Mouse (Mus musculus) limb, embryonic 15.5 days (tissue): ENCODE measurements around the gene Klhl29. TPM values are rescaled to one million over a fixed set of nuclear protein-coding genes. Genes with fewer than 3 reads are reported as not detected.

ENCODE experiments used
- ATAC-seq: fragments of 200-750 bp; cut with Nextera tagmentation; 2 replicates; pipeline ENCODE4 v1.8.0; 2017; ENCODE audit warnings: low read depth, moderate TSS enrichment; ENCODE audit not compliant: insufficient number of reproducible peaks, low FRiP score, low TSS enrichment
- H3K27ac ChIP-seq: fragments of 300-500 bp; sonication (generic); 2 replicates; pipeline ENCODE4 v1.5.1; 2015; ENCODE audit warnings: moderate library complexity, mild to moderate bottlenecking, inconsistent platforms
- H3K27me3 ChIP-seq: fragments of 300-500 bp; sonication (generic); 2 replicates; pipeline ENCODE4 v1.6.1; 2015; ENCODE audit warnings: inconsistent platforms
- H3K36me3 ChIP-seq: fragments of 300-500 bp; sonication (generic); 2 replicates; pipeline ENCODE4 v1.6.1; 2015; ENCODE audit warnings: inconsistent platforms
- H3K4me1 ChIP-seq: fragments of 300-500 bp; sonication (generic); 2 replicates; pipeline ENCODE4 v1.6.1; 2015; ENCODE audit warnings: inconsistent platforms
- H3K4me2 ChIP-seq: fragments of 300-500 bp; sonication (generic); 2 replicates; pipeline ENCODE4 v1.6.1; 2015; ENCODE audit warnings: mild to moderate bottlenecking, inconsistent platforms
- H3K4me3 ChIP-seq: fragments of 300-500 bp; sonication (generic); 2 replicates; pipeline ENCODE4 v1.5.1; 2015; ENCODE audit warnings: mild to moderate bottlenecking, inconsistent platforms
- H3K9ac ChIP-seq: fragments of 300-500 bp; sonication (generic); 2 replicates; pipeline ENCODE4 v1.6.1; 2015; ENCODE audit warnings: inconsistent platforms
- H3K9me3 ChIP-seq: fragments of 300-500 bp; sonication (generic); 2 replicates; pipeline ENCODE4 v1.6.1; 2016; ENCODE audit warnings: inconsistent platforms
- WGBS: fragments of 180-500 bp; shearing (Covaris S2); methylation state at CpG from one replicate; pipeline ENCODE4 v1.1.7; 2015; 5-methylcytosine and 5-hydroxymethylcytosine counted together
- polyA plus RNA-seq: library from polyadenylated mRNA; unstranded; fragments of >200 nt; fragmentation: Nextera tagmentation; extraction: Ambion mirVana; gene quantifications from 2 replicates; pipeline ENCODE4 v1.2.1, GENCODE M21; 2015

Klhl29 gene
- polyA plus RNA-seq, 1 experiment from 2014 or later: 2.2 TPM

- Histone ChIP-seq H3K4me1 (peaks cover 30% of the 10 kb centered on the region), H3K27me3 (no peaks in the 10 kb centered on the region), H3K4me3 (no peak overlapping the region), H3K36me3 (no peaks in the 10 kb centered on the region), H3K4me2 (no peak overlapping the region), H3K27ac (no peak overlapping the region), H3K9me3 (no peaks in the 10 kb centered on the region), H3K9ac (no peak overlapping the region)
- ATAC-seq: no peak
- WGBS: 88% methylated on average over 8 of the region's 8 CpGs
Measured at GRCm38 (mm10) chr12:5222439-5223202, 152.9 kb downstream of the Klhl29 start.

DNA sequence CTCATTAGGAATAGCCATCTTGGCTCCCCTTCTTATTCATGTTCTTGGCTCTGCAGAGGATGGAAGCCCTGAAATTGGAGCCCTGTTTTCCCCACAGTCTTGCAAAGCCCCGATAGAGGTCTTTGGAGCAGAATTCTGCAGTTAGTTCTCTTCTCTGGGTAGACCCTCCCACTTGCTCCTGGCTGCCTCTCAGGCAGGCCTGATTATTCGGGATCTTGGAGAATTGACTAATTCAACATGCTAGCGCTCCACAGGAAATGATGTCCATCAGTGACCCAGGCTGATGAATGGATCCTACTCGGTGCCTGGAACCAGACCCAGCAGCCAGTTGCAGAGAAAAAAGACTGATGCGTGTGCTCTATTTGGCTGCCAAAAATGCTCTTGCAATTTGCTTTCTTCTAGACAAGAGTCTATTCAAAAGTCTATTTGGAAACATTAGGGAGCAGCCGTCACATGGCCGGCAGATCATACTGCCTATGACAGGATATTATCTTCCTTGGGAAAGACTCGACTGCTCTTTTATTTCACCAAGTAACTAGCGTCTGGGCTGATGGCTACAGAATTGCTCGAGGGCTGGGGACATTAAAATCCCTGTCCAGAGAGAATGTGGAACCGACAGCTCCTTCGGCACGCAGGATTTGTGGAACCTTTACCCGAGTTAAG is 155.4 kb downstream of the Klhl29 start:
- H3K4me2 ChIP-seq: no peak overlapping the region
- H3K4me1 ChIP-seq: peaks cover 30% of the 10 kb centered on the region
- peak overlapping the region; percentile 28; the same call in 1 of the 2 replicates for H3K27ac ChIP-seq
- H3K27me3 ChIP-seq: no peaks in the 10 kb centered on the region
- no peak overlapping the region for H3K4me3 ChIP-seq
- 42% methylated on average over 14 of the region's 14 CpGs for WGBS
- no peaks in the 10 kb centered on the region for H3K36me3 ChIP-seq
- 0 out of 2 replicates have a peak, but pooled peaks have one; percentile 44 for ATAC-seq
- no peak overlapping the region for H3K9ac ChIP-seq
- H3K9me3 ChIP-seq: no peaks in the 10 kb centered on the region

- no peaks in the 10 kb centered on the region for H3K9me3 ChIP-seq
- no peak overlapping the region for H3K9ac ChIP-seq
- H3K4me1 ChIP-seq: peaks cover 56% of the 10 kb centered on the region
- no peak overlapping the region for H3K27ac ChIP-seq
- H3K4me2 ChIP-seq: no peak overlapping the region
- no peaks in the 10 kb centered on the region for H3K27me3 ChIP-seq
- no peak for ATAC-seq
- H3K4me3 ChIP-seq: no peak overlapping the region
- 54% methylated on average over 15 of the region's 15 CpGs for WGBS
- no peaks in the 10 kb centered on the region for H3K36me3 ChIP-seq
Measured at GRCm38 (mm10) chr12:5215836-5216747, 159.4 kb downstream of the Klhl29 start.

- H3K27ac ChIP-seq: peak overlapping the region; percentile 72; the same call in 1 of the 2 replicates
- WGBS: 70% methylated on average over 9 of the region's 9 CpGs
- no peak overlapping the region for H3K9ac ChIP-seq
Measured at GRCm38 (mm10) chr12:5214266-5214665, 161.2 kb downstream of the Klhl29 start.

DNA sequence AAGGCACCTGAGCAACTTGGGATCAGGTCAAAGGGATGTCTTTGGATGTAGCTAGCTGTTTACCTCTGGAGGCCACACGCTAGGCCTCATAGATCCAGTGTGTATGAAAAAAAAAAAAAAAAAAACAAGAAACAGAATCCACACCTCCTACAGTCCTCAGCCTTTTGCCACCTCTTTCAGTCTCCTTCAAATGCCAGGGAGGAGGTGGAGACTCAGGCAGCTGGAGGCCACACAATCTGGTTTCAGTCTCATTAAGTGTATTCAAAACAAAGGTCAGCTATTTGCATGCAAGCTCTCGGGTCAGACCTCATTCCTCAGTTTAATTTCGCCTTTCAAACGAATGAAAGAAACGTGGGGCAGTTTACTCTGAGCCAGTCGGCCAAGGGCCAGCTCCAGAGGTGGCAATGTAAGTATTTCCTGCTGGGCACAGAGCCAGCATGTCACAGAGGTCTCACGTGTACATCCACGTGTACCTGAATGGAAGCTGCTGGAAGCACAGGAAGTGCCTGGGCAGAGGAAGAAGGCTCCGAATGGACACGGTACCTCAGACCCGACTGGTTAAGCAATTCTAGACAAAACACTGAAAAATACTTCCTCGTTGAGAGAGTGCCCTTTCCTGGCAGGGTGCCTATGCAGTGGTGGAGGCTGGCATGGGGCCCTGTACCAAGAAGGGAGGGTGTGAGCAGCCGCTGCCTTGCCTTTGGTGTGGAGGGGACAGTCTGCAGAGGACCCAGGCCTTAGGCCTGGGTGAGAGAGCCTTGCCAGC is 162.0 kb downstream of the Klhl29 start:
- WGBS: 21% methylated on average over 13 of the region's 13 CpGs
- peak; percentile 52 for ATAC-seq

More at GRCm38 (mm10) chr12:5214266-5214665, 161.2 kb downstream of the Klhl29 start:
- H3K4me2 ChIP-seq: no peak overlapping the region
- H3K9me3 ChIP-seq: no peaks in the 10 kb centered on the region
- no peak overlapping the region for H3K4me3 ChIP-seq
- ATAC-seq: no peak
- no peaks in the 10 kb centered on the region for H3K27me3 ChIP-seq
- H3K36me3 ChIP-seq: peaks cover 3% of the 10 kb centered on the region; the same call in 1 of the 2 replicates
- peaks cover 52% of the 10 kb centered on the region for H3K4me1 ChIP-seq

DNA sequence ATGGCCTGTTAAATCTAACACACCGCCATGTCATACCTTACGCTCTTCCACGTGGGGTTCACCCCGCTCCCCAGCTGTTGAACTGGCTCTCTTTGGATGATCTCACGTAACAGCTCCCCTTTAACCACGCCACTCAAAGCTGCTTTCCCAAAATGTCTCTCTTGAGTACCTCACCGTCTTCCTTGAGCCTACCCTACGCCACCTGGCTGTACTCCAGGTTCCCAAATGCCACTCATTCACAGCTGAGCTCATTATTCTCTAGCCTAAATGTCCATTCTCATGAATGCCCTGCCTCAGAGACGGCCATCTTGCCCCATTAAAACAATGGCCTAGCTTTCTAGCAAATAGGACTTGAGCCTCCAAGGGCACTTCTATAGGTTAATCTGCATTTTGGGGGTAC is 163.6 kb downstream of the Klhl29 start:
- H3K27ac ChIP-seq: no peak overlapping the region
- H3K4me2 ChIP-seq: no peak overlapping the region
- H3K9me3 ChIP-seq: no peaks in the 10 kb centered on the region
- H3K4me1 ChIP-seq: peaks cover 66% of the 10 kb centered on the region
- H3K27me3 ChIP-seq: no peaks in the 10 kb centered on the region
- H3K9ac ChIP-seq: no peak overlapping the region
- no peak overlapping the region for H3K4me3 ChIP-seq
- 78% methylated on average over 9 of the region's 9 CpGs for WGBS
- H3K36me3 ChIP-seq: peaks cover 10% of the 10 kb centered on the region; the same call in 1 of the 2 replicates
- no peak for ATAC-seq

More for the DNA sequence above, 162.0 kb downstream of the Klhl29 start:
- H3K4me3 ChIP-seq: no peak overlapping the region
- no peaks in the 10 kb centered on the region for H3K27me3 ChIP-seq
- peaks cover 4% of the 10 kb centered on the region; the same call in 1 of the 2 replicates for H3K36me3 ChIP-seq
- H3K9ac ChIP-seq: no peak overlapping the region
- H3K27ac ChIP-seq: peak overlapping the region; percentile 72
- H3K4me1 ChIP-seq: peaks cover 57% of the 10 kb centered on the region
- no peaks in the 10 kb centered on the region for H3K9me3 ChIP-seq
- H3K4me2 ChIP-seq: no peak overlapping the region

DNA sequence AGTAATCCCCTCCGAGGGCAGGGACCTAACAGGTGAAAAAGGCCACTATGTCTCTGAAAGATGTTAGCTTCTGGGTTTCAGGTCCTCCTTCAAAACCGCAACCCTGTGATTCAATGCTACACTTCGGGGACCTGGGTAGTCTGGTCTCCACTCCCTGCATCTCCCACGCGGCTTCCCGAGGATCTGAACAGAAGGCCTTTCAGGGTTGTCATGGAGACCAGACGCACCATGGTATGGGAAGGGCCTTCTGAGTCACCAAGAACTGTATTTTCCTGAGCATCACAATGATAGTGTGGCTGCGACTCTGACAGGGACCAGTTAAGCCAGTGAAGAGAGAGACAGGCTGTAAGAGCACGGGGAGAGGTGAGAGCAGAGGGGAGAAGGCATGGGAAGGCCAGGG is 164.7 kb downstream of the Klhl29 start:
- WGBS: 73% methylated on average over 9 of the region's 9 CpGs
- Histone ChIP-seq H3K36me3 (peaks cover 10% of the 10 kb centered on the region; the same call in 1 of the 2 replicates), H3K4me1 (peaks cover 57% of the 10 kb centered on the region), H3K27me3 (no peaks in the 10 kb centered on the region), H3K9me3 (no peaks in the 10 kb centered on the region), H3K9ac (no peak overlapping the region), H3K4me2 (no peak overlapping the region), H3K27ac (no peak overlapping the region), H3K4me3 (no peak overlapping the region)
- no peak for ATAC-seq

DNA sequence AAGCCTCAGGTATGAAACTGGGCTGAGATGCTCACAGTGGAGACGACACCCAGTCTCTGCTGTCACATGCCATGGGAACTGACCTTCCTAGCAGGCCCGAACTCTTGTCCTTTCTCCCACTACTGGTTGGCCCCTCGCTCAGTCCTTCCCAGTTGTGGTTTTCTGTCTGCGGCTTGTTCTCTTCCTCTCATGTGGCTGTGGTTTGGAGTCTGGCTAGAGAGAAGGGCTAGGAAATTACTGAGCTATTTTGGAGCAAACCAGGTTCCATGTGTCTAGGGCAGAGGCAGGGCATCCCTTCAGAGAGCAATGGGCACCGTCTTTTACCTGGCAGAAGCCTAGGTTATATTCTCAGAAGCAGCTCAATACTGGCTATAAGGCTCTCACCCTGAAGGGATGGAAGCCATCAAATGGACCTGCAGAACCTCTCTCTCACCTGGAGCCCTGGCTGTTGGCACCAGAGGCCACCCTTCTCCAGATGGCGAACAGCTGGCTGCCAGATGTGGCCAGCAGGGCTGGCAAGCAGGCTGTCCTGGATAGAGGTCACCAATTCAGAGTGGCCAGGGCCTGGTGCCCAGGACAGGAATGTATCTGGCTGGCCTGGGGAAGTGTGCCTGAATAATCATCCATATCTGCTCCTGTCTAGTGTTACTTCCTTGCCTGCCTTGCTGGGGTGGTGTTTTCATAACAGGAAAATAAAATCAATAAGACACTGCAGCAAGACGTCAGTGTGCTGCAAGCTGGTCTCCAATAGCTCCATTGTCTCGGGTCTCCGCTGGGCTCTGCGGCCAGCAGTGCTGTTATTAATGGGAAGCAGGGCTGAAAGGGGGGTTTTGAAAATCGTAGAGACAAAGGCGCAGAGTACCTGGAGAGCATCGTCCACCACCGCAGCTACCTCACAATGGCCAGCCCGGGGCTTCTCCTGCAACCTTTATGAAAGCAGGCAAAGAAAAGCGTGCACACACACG is 167.3 kb downstream of the Klhl29 start:
- Histone ChIP-seq H3K27ac (peak overlapping the region; percentile 33; the same call in 1 of the 2 replicates), H3K4me1 (peaks cover 43% of the 10 kb centered on the region), H3K9me3 (no peaks in the 10 kb centered on the region), H3K4me3 (no peak overlapping the region), H3K4me2 (no peak overlapping the region), H3K27me3 (no peaks in the 10 kb centered on the region), H3K36me3 (peaks cover 10% of the 10 kb centered on the region; the same call in 1 of the 2 replicates), H3K9ac (no peak overlapping the region)
- no peak for ATAC-seq
- WGBS: 52% methylated on average over 17 of the region's 17 CpGs

- ATAC-seq: no peak
- Histone ChIP-seq H3K27ac (no peak overlapping the region), H3K9me3 (no peaks in the 10 kb centered on the region), H3K4me1 (peaks cover 34% of the 10 kb centered on the region), H3K4me2 (no peak overlapping the region), H3K27me3 (no peaks in the 10 kb centered on the region), H3K4me3 (no peak overlapping the region), H3K36me3 (peaks cover 10% of the 10 kb centered on the region; the same call in 1 of the 2 replicates), H3K9ac (no peak overlapping the region)
- 85% methylated on average over 4 of the region's 4 CpGs for WGBS
Measured at GRCm38 (mm10) chr12:5207172-5207571, 168.3 kb downstream of the Klhl29 start.
